Comparison of ENCODE assay signal across 8 mouse cellular contexts in genomic region chr5:53465883-53466282, GRCm38 (mm10). TPM values are rescaled to one million over a fixed set of nuclear protein-coding genes. Genes with fewer than 3 reads are reported as not detected.
DNase-seq lines count a peak whose midpoint lies in the region; ATAC-seq and TF ChIP-seq lines count a peak whose summit lies in the region.

Rbpj (plus strand) TSS chr5:53466152.

- H3K27ac ChIP-seq in bone marrow macrophage, adult 2 months (ENCODE audit: insufficient read depth, low read depth, low read length) = no peak within 1 kb of the TSS
- no peak within 1 kb of the TSS for H3K27ac ChIP-seq in intestine, embryonic 15.5 days
- no peak within 1 kb of the TSS for H3K27ac ChIP-seq in midbrain, embryonic 15.5 days

- TF ChIP-seq POLR2A in bone marrow macrophage, adult 2 months (IDR thresholded peaks at IDR 0.05; ENCODE audit: borderline replicate concordance, low read depth, low read length) = no peak

- 89% methylated on average over 9 of the region's 9 CpGs for WGBS in intestine, embryonic 15.5 days
- WGBS in midbrain, embryonic 15.5 days = 90% methylated on average over 9 of the region's 9 CpGs

- no peak within 1 kb of the TSS for H3K4me3 ChIP-seq in bone marrow macrophage, adult 2 months (ENCODE audit: insufficient read depth, low read length)
- no peak within 1 kb of the TSS for H3K4me3 ChIP-seq in intestine, embryonic 15.5 days (replicated peaks)
- H3K4me3 ChIP-seq in midbrain, embryonic 15.5 days = no peak within 1 kb of the TSS

- peaks cover 8% of the 10 kb centered on the region for H3K4me1 ChIP-seq in bone marrow macrophage, adult 2 months (ENCODE audit: control insufficient read depth, insufficient read depth, low read length)
- H3K4me1 ChIP-seq in intestine, embryonic 15.5 days (replicated peaks) = peaks cover 21% of the 10 kb centered on the region
- no peaks in the 10 kb centered on the region for H3K4me1 ChIP-seq in midbrain, embryonic 15.5 days

- H3K4me2 ChIP-seq in intestine, embryonic 15.5 days (replicated peaks) = no peak within 1 kb of the TSS
- no peak within 1 kb of the TSS for H3K4me2 ChIP-seq in midbrain, embryonic 15.5 days

- H3K9ac ChIP-seq in intestine, embryonic 15.5 days = no peak within 1 kb of the TSS
- H3K9ac ChIP-seq in midbrain, embryonic 15.5 days = no peak within 1 kb of the TSS

- no peaks in the 10 kb centered on the region for H3K36me3 ChIP-seq in intestine, embryonic 15.5 days
- H3K36me3 ChIP-seq in midbrain, embryonic 15.5 days (replicated peaks) = no peaks in the 10 kb centered on the region

- no peaks in the 10 kb centered on the region for H3K27me3 ChIP-seq in intestine, embryonic 15.5 days (replicated peaks)
- H3K27me3 ChIP-seq in midbrain, embryonic 15.5 days (replicated peaks) = no peaks in the 10 kb centered on the region

- no peak for TF ChIP-seq CTCF in bone marrow macrophage, adult 2 months (IDR thresholded peaks at IDR 0.05; ENCODE audit: low read depth, low read length)

- no peak for DNase-seq in layer of hippocampus, adult 18-20 months (ENCODE audit: low spot score in 2 of 2)
- no peak for DNase-seq in layer of hippocampus, adult 11-12 months (ENCODE audit: low spot score)
- DNase-seq in gonadal fat pad, adult 2 months (ENCODE audit: low read depth) = no peak
- DNase-seq in T-cell, adult 2 months (ENCODE audit: low spot score) = no peak
- DNase-seq in spleen, postnatal 36 days (ENCODE audit: low spot score in 2 of 2) = no peak

- ATAC-seq in intestine, embryonic 15.5 days = no peak
- ATAC-seq in midbrain, embryonic 15.5 days (replicated peaks) = no peak

- H3K9me3 ChIP-seq in intestine, embryonic 15.5 days = no peaks in the 10 kb centered on the region
- no peaks in the 10 kb centered on the region for H3K9me3 ChIP-seq in midbrain, embryonic 15.5 days

RNA-seq across cellular contexts. Expression of gene Rbpj, which starts in this region (rescaled TPM):
- 10 to 100 TPM; 18.8 to 21.8 TPM for total RNA-seq in layer of hippocampus, adult 18-20 months (2021)
- 125 and 136 TPM in 2 replicates for polyA plus RNA-seq in bone marrow macrophage, adult 2 months (2012; ENCODE audit: insufficient read depth, insufficient read length, missing spikeins)
- polyA plus RNA-seq in gonadal fat pad, adult 2 months (2012; rRNA removed) = 15.3 and 21.4 TPM in 2 replicates
- 24.6 and 27.9 TPM in 2 replicates for polyA plus RNA-seq in intestine, embryonic 15.5 days (2015; fragmentation: Nextera tagmentation; extraction: Ambion mirVana)
- polyA plus RNA-seq in midbrain, embryonic 15.5 days (2015; fragmentation: Nextera tagmentation; extraction: Ambion mirVana) = 30.7 and 32.2 TPM in 2 replicates
